Mouse (Mus musculus) intestine, embryonic 14.5 days (tissue): ENCODE measurements around the gene Gm27029. TPM values are rescaled to one million over a fixed set of nuclear protein-coding genes. Genes with fewer than 3 reads are reported as not detected.
A peak's percentile ranks its signal among the peaks of the same experiment; 100 is the strongest.
"Not testable (repeated sequence)": the region's sequence is repeated elsewhere in the genome, so short reads cannot be mapped to it uniquely, and the experiment has no call there.

Experiments
- ATAC-seq: fragments of 200-750 bp; cut with Nextera tagmentation; replicated peaks from 2 replicates; pipeline ENCODE4 v1.8.0; 2017; ENCODE audit warnings: low read depth, moderate number of reproducible peaks, moderate TSS enrichment, moderate library complexity; ENCODE audit not compliant: low FRiP score, low TSS enrichment
- DNase-seq: peaks from one replicate; pipeline ENCODE4 v3.0.0-alpha.2; 2018; ENCODE audit warnings: low spot score
- H3K27ac ChIP-seq: fragments of 300-500 bp; sonication (generic); 2 replicates; pipeline ENCODE4 v1.5.1; 2014; ENCODE audit warnings: low read depth, mild to moderate bottlenecking, control low read depth
- H3K27me3 ChIP-seq: fragments of 300-500 bp; sonication (generic); replicated peaks from 2 replicates; pipeline ENCODE4 v1.6.1; 2014; ENCODE audit warnings: low read length, control low read depth; ENCODE audit not compliant: control insufficient read depth, insufficient read depth
- H3K36me3 ChIP-seq: fragments of 300-500 bp; sonication (generic); 2 replicates; pipeline ENCODE4 v1.6.1; 2014; ENCODE audit warnings: low read length, control low read depth; ENCODE audit not compliant: control insufficient read depth, insufficient read depth
- H3K4me1 ChIP-seq: fragments of 300-500 bp; sonication (generic); replicated peaks from 2 replicates; pipeline ENCODE4 v1.6.1; 2014; ENCODE audit warnings: low read length, control low read depth, mixed read lengths; ENCODE audit not compliant: control insufficient read depth, insufficient read depth
- H3K4me2 ChIP-seq: fragments of 300-500 bp; sonication (generic); 2 replicates; pipeline ENCODE4 v1.6.1; 2014; ENCODE audit warnings: low read length
- H3K4me3 ChIP-seq: fragments of 300-500 bp; sonication (generic); 2 replicates; pipeline ENCODE4 v1.5.1; 2014; ENCODE audit warnings: low read depth, low read length, control low read depth, mixed read lengths
- H3K9ac ChIP-seq: fragments of 300-500 bp; sonication (generic); 2 replicates; pipeline ENCODE4 v1.6.1; 2014; ENCODE audit warnings: mild to moderate bottlenecking, low read length
- H3K9me3 ChIP-seq: fragments of 300-500 bp; sonication (generic); 2 replicates; pipeline ENCODE4 v1.6.1; 2016; ENCODE audit warnings: low read length, control low read depth; ENCODE audit not compliant: control insufficient read depth
- WGBS: fragments of 180-500 bp; shearing (Covaris S2); extraction: QIAGEN DNeasy Blood & Tissue Kit; methylation state at CpG from one replicate; pipeline ENCODE4 v1.1.7; 2014; 5-methylcytosine and 5-hydroxymethylcytosine counted together
- polyA plus RNA-seq: library from polyadenylated mRNA; unstranded; fragments of >200 nt; fragmentation: Nextera tagmentation; extraction: Ambion mirVana; gene quantifications from 2 replicates; pipeline ENCODE4 v1.2.1, GENCODE M21; 2014

The Gm27029 gene
- polyA plus RNA-seq, 1 experiment from 2014 or later = 9.6 TPM

GRCm38 (mm10) chr11:101441450-101442126 is 17.0 kb upstream of the Gm27029 start:
- H3K27me3 ChIP-seq, H3K27ac ChIP-seq, H3K9me3 ChIP-seq, DNase-seq, H3K9ac ChIP-seq: not testable (repeated sequence)
- peak overlapping the region; percentile 42 for H3K4me2 ChIP-seq
- WGBS = 34% methylated on average over 15 of the region's 15 CpGs
- H3K4me3 ChIP-seq = peak overlapping the region; percentile 100; the same call in 1 of the 2 replicates
- ATAC-seq = peak; percentile 53; the same call in 1 of the 2 replicates
- peaks cover 30% of the 10 kb centered on the region for H3K36me3 ChIP-seq
- H3K4me1 ChIP-seq = peaks cover 13% of the 10 kb centered on the region

- 52% methylated on average over 3 of the region's 3 CpGs for WGBS
- H3K9ac ChIP-seq, H3K4me1 ChIP-seq, DNase-seq, H3K4me2 ChIP-seq, H3K27ac ChIP-seq, H3K27me3 ChIP-seq, H3K4me3 ChIP-seq, ATAC-seq, H3K9me3 ChIP-seq: not testable (repeated sequence)
- H3K36me3 ChIP-seq = peaks cover 27% of the 10 kb centered on the region
These were observed 13.4 kb upstream of the Gm27029 start for GRCm38 (mm10) chr11:101438006-101438405.

DNA sequence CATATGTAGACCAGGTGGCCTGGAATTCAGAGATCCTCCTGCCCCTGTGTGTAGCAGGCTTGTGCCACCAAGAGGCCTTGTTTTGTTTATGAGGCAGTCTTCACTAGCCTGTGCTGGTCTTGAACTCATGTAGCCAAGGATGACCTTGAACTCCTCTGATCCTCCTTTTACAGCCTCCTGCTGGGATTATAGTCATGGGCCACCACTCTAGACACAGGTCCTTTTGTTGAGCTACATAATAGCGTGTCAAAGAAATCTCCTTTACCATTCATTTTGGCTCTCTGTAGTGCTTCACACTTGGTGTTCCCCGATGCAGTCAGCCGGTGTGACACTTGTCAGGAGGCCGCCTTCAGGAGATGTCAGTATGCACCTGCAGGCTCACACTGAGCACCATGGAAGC is 12.3 kb upstream of the Gm27029 start:
- H3K9me3 ChIP-seq = no peaks in the 10 kb centered on the region
- H3K9ac ChIP-seq = no peak overlapping the region
- DNase-seq (no peak), ATAC-seq (no peak)
- 82% methylated on average over 4 of the region's 4 CpGs for WGBS
- H3K4me3 ChIP-seq = no peak overlapping the region
- no peaks in the 10 kb centered on the region for H3K4me1 ChIP-seq
- H3K27me3 ChIP-seq = no peaks in the 10 kb centered on the region
- no peak overlapping the region for H3K27ac ChIP-seq
- H3K36me3 ChIP-seq = peaks cover 37% of the 10 kb centered on the region
- no peak overlapping the region for H3K4me2 ChIP-seq

GRCm38 (mm10) chr11:101435831-101436230 is 11.2 kb upstream of the Gm27029 start:
- DNase-seq = no peak
- Histone ChIP-seq H3K27me3 (no peaks in the 10 kb centered on the region), H3K36me3 (peaks cover 48% of the 10 kb centered on the region), H3K27ac (no peak overlapping the region), H3K9me3 (no peaks in the 10 kb centered on the region), H3K9ac (no peak overlapping the region), H3K4me3 (no peak overlapping the region), H3K4me1 (no peaks in the 10 kb centered on the region), H3K4me2 (no peak overlapping the region)
- no peak for ATAC-seq
- WGBS = 75% methylated on average over 4 of the region's 4 CpGs

- H3K4me2 ChIP-seq = no peak overlapping the region
- no peak overlapping the region for H3K9ac ChIP-seq
- 91% methylated on average over 13 of the region's 13 CpGs for WGBS
- ATAC-seq = no peak
- H3K4me1 ChIP-seq = no peaks in the 10 kb centered on the region
- no peaks in the 10 kb centered on the region for H3K9me3 ChIP-seq
- DNase-seq = no peak
- no peaks in the 10 kb centered on the region for H3K27me3 ChIP-seq
- H3K27ac ChIP-seq = no peak overlapping the region
- no peak overlapping the region for H3K4me3 ChIP-seq
- H3K36me3 ChIP-seq = peaks cover 67% of the 10 kb centered on the region
These were observed 8.8 kb upstream of the Gm27029 start for GRCm38 (mm10) chr11:101433396-101433795.

DNA sequence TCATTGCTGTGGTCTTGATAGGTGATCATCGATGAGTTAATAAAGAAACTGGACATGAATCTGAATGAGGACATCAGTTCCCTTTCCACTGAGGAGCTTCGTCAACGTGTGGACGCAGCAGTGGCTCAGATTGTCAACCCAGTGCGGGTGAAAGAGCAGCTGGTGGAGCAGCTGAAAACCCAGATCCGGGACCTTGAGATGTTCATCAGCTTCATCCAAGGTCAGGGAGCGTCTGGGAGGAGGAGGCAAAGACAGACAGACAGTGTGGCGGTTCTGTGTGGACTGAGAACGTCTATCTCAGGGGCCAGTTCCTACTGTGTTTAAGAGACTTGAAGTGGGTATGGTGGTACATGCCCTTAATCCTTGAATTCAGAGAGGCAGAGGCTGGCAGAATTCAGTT is 6.7 kb upstream of the Gm27029 start:
- Histone ChIP-seq H3K9ac (no peak overlapping the region), H3K4me2 (no peak overlapping the region), H3K27ac (no peak overlapping the region), H3K27me3 (no peaks in the 10 kb centered on the region), H3K36me3 (peaks cover 67% of the 10 kb centered on the region), H3K4me1 (peaks cover 3% of the 10 kb centered on the region; the same call in 1 of the 2 replicates), H3K4me3 (no peak overlapping the region), H3K9me3 (no peaks in the 10 kb centered on the region)
- WGBS = 90% methylated on average over 9 of the region's 9 CpGs
- ATAC-seq = no peak
- DNase-seq = no peak

DNA sequence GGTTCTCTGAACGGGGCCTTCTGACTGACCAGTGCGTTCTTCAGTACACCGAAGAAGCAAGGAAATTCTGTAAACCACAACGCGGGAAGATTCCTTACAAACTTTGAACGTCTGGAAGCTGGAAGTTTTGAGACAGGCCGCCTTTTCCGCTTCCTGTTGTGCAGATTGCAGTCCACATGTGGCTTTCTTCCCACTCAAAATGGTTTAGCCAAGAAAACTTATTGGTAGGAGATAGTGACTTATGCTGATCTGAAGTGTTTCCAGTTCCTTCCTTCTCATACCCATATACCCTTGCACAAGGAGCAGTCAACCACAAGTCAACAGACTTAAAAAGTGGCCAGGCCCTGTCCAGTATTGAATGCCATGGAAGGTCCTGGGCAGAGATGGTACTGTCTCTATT is 1.6 kb upstream of the Gm27029 start:
- Histone ChIP-seq H3K4me1 (peaks cover 18% of the 10 kb centered on the region), H3K4me2 (peak overlapping the region; percentile 92), H3K27me3 (no peaks in the 10 kb centered on the region), H3K9ac (peak overlapping the region; percentile 74), H3K9me3 (no peaks in the 10 kb centered on the region), H3K4me3 (peak overlapping the region; percentile 95), H3K27ac (no peak overlapping the region), H3K36me3 (peaks cover 23% of the 10 kb centered on the region)
- no peak for DNase-seq
- ATAC-seq = no peak
- 63% methylated on average over 8 of the region's 8 CpGs for WGBS

GRCm38 (mm10) chr11:101424925-101425813 is 573 bp upstream of the Gm27029 start, which contains the start of the genes Rundc1 and Ptges3l:
Rundc1 (plus strand) TSS chr11:101425085.
Ptges3l (minus strand) TSS chr11:101425333.
- under 1% methylated on average over 81 of the region's 81 CpGs for WGBS
- Histone ChIP-seq H3K9me3 (no peaks in the 10 kb centered on the region), H3K4me3 (peak within 1 kb of the TSS; percentile 95), H3K27ac (peak within 1 kb of the TSS; percentile 79), H3K9ac (peak within 1 kb of the TSS; percentile 74), H3K36me3 (peaks cover 13% of the 10 kb centered on the region), H3K27me3 (no peaks in the 10 kb centered on the region), H3K4me2 (peak within 1 kb of the TSS; percentile 92), H3K4me1 (peaks cover 18% of the 10 kb centered on the region)
- peak; percentile 90 for ATAC-seq
- peak; percentile 99 for DNase-seq
